Mouse (Mus musculus) gastrocnemius, postnatal 10 days (tissue): ENCODE results near the gene Krt20. TPM values are rescaled to one million over a fixed set of nuclear protein-coding genes. Genes with fewer than 3 reads are reported as not detected.

Source experiments
- DNase-seq: peaks from one replicate; pipeline ENCODE4 v3.0.0; 2021; ENCODE audit warnings: mixed read lengths
- long read RNA-seq, 2 experiments: library from polyadenylated mRNA; stranded (forward); transcript quantifications; one replicate each; pipeline ENCODE4 v2.0.0; 2021
- total RNA-seq, 2 experiments: library from RNA; stranded (reverse); gene quantifications; 2 replicates each; pipeline ENCODE4 v1.2.3; 2021

Krt20 gene
- under 1 TPM in 1 of 2 experiments, not detected in 1; 0.12 TPM for total RNA-seq
- long read RNA-seq, experiment 1: 0 reads
- long read RNA-seq, experiment 2: 0 reads

- DNase-seq: no peak
Observed at GRCm38 (mm10) chr11:99437972-99438371, at the start of gene Krt20. TSS of gene Krt20 (minus strand) at chr11:99438150.

GRCm38 (mm10) chr11:99474981-99475380, 37.0 kb upstream of the Krt20 start:
- no peak for DNase-seq

GRCm38 (mm10) chr11:99473433-99473832, 35.5 kb upstream of the Krt20 start:
- DNase-seq: no peak

- DNase-seq: no peak
Observed at GRCm38 (mm10) chr11:99472405-99472804, 34.5 kb upstream of the Krt20 start.

- no peak for DNase-seq
Observed at GRCm38 (mm10) chr11:99471946-99472345, 34.0 kb upstream of the Krt20 start.

- DNase-seq: no peak
Observed at GRCm38 (mm10) chr11:99469228-99469627, 31.3 kb upstream of the Krt20 start.

- no peak for DNase-seq
Observed at GRCm38 (mm10) chr11:99468566-99468965, 30.6 kb upstream of the Krt20 start.

- DNase-seq: no peak
Observed at GRCm38 (mm10) chr11:99466316-99466715, 28.4 kb upstream of the Krt20 start.

GRCm38 (mm10) chr11:99464836-99465235, 26.9 kb upstream of the Krt20 start:
- DNase-seq: peak; percentile 84

- peak; percentile 74 for DNase-seq
Observed at GRCm38 (mm10) chr11:99463155-99463554, 25.2 kb upstream of the Krt20 start.

GRCm38 (mm10) chr11:99461736-99462135, 23.8 kb upstream of the Krt20 start:
- DNase-seq: no peak

- no peak for DNase-seq
Observed at GRCm38 (mm10) chr11:99458887-99459286, 20.9 kb upstream of the Krt20 start.

- no peak for DNase-seq
Observed at GRCm38 (mm10) chr11:99454759-99455158, 16.8 kb upstream of the Krt20 start.

GRCm38 (mm10) chr11:99454044-99454443, 16.1 kb upstream of the Krt20 start:
- no peak for DNase-seq

GRCm38 (mm10) chr11:99448769-99449168, 10.8 kb upstream of the Krt20 start:
- no peak for DNase-seq

- DNase-seq: no peak
Observed at GRCm38 (mm10) chr11:99441220-99441619, 3.3 kb upstream of the Krt20 start.

GRCm38 (mm10) chr11:99439465-99439864, 1.5 kb upstream of the Krt20 start:
- no peak for DNase-seq

- DNase-seq: no peak
Observed at GRCm38 (mm10) chr11:99436625-99437024, 1.3 kb downstream of the Krt20 start.

- no peak for DNase-seq
Observed at GRCm38 (mm10) chr11:99430670-99431069, 7.3 kb downstream of the Krt20 start.

- DNase-seq: no peak
Observed at GRCm38 (mm10) chr11:99422159-99422558, 15.8 kb downstream of the Krt20 start, which contains the start of gene Krt12. TSS of gene Krt12 (minus strand) at chr11:99422259.

GRCm38 (mm10) chr11:99420586-99420985, 17.4 kb downstream of the Krt20 start:
- no peak for DNase-seq

GRCm38 (mm10) chr11:99417819-99418218, 20.1 kb downstream of the Krt20 start:
- DNase-seq: no peak

GRCm38 (mm10) chr11:99416902-99417301, 21.0 kb downstream of the Krt20 start:
- no peak for DNase-seq

GRCm38 (mm10) chr11:99414463-99415147, 23.3 kb downstream of the Krt20 start:
- no peak for DNase-seq
